Mouse (Mus musculus) ovary, adult 10 weeks (tissue): ENCODE results near the gene Inhbe. TPM values are rescaled to one million over a fixed set of nuclear protein-coding genes. Genes with fewer than 3 reads are reported as not detected.

ENCODE experiments used
- polyA plus RNA-seq: library from polyadenylated mRNA; stranded (reverse); fragments of 350-450 nt; fragmentation: Illumina TruSeq; extraction: RNeasy Lipid Tissue Mini Kit (QIAGEN cat#74804); gene quantifications from one replicate; pipeline ENCODE4 v1.2.3, GENCODE M21; 2014

Inhbe gene
- not detected for polyA plus RNA-seq

GRCm38 (mm10) chr10:127353909-127354895, at the start of gene Inhbe:
TSS of gene Inhbe (minus strand) at chr10:127354411.

DNA sequence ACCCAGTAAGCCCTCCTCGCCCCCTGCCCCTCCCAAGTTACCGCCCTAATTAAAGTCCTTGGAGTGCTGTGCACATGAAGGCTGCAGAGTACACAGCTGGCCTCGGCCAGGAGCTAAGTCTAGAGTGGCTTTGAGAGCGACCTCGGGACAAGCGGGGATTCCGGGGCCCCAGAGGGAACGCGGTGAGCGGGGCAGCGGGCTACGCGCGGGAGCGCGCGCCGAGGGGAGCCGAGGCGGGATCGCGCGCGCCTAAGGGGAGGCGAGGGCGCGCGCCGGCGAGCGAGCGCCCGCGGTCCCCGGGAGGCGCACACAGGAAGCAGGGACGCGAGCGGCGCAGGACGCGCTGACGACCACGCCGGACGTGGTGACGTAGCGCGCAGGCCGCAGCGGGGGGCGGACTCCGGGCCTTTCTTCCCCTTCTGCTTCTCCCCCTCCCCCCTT, 26.1 kb upstream of the Inhbe start, which contains the start of gene R3hdm2:
Gene R3hdm2, plus strand, starts transcription at position 77 of the 441 bp plus-strand sequence.

DNA sequence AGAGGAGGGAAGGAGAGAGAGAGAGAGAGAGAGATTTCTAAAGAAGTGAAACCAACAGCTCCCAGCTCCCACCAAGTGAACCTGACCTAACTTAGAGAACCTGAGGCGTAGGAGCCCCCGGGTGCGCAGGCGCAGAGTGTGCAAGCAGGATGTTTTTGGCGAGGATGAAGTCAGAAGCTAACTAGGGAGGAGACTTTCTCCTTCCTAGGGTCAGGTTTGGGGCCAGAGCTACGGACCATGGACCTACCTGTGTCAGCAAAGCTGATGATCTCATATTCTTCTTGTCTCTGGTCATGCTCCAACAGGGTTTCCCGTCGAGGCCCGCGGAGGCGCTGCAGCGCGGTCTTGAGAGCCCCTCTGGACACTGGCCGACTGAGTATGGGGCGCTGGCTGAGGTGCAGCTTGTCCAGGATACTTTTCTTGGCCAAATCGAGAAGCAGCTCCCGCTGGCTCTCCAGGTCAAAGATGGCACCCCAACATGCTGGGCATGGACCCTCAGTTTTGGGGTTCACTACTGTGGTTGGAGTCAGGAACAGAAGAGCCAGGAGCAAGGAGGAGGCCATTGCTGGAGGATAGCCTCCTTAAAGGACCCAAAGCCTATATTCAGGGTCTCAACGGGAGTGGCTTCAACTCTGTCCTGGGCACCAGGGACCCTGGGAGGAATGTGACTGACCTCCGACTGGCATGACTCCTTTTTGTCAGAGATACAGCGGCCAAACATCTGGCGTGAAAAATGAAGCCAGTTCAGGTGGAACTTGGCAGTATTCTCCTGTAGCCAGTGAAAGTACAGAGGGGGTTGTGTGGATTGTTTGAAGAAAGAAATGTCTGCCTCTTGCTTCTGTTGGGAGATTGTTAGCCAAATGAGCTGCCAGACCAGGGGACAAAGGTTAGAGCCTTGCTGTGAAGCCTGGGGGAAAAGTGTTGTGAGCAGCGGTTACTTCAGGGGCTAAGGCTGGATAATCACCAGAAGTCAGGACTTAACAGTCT, 15.9 kb upstream of the Inhbe start, which contains the start of gene Inhbc:
Gene Inhbc, minus strand, starts transcription at position 598 of the 987 bp plus-strand sequence.

GRCm38 (mm10) chr10:127341891-127342639, 12.1 kb downstream of the Inhbe start, which contains the start of gene Gli1:
TSS of gene Gli1 (minus strand) at chr10:127341974.

DNA sequence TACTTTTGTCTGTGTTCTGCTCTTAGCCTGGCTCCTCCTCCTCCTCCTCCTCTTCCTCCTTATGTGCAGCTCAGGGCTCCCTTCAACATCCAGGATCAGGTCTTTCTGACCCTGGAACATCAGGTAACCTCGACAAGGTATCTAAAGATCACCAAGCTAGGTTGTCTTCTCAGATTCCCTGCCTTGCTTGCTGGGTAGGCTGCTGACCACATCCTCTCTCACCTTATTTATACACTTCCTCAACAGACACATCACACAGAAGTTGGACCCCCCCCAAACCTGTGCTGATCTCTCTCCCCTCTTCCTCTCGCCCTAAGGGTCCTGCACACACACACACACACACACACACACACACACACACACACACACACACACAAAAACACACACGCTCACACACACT, 32.6 kb downstream of the Inhbe start, which contains the start of gene Arhgap9:
Gene Arhgap9, plus strand, starts transcription at position 344 of the 400 bp plus-strand sequence.

DNA sequence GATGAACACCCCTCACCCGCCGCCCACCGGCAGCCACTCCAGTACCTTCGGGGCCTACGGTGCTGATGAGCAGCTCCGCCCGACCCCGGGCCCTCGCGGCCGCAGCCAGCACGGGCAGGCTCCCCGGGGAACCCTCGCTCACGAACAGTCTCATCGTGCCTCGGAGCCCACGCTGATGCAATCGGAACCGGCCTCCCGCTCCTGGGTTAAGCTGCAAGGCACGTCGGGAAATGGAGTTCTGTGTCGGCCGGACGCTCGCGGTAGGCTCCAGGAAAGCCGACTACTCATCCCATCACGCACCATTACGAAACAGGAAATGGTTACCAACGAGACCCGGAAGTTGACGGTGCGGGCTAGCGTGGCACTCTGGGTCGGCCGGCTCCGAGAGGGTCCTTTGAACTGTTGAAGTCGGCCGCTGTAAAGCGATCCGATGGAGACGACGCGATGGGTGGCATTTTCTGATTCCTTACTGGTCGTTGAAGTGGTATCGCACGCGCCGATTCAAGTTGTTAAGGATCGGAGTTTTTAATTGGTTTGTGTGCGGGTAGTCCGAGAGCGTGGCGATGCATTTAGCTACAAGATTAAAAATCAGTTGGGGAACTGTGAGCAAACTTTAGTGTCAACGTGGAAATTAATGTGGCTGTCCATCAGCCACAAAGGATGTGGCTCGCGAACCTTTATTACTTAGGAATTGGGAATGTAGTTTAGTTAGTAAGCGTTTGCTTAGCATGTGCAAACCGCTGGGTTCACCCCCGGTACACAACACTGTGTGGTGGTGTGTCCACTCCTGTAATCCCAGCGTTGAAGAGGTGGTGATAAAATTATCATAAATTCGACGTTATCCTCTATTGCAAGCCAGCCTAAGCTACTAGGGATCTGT, 42.5 kb downstream of the Inhbe start, which contains the start of gene Mars:
Gene Mars, minus strand, starts transcription at position 311 of the 880 bp plus-strand sequence.

Other genes starting within 250 kb of the Inhbe start
- gene Os9, start 233.3 kb downstream of the Inhbe start, polyA plus RNA-seq, result 8.6 TPM
- gene B4galnt1, start 189.2 kb downstream of the Inhbe start, polyA plus RNA-seq, result 0.31 TPM
- not detected for gene Slc26a10, start 173.8 kb downstream of the Inhbe start, polyA plus RNA-seq
- gene Arhgef25, start 164.3 kb downstream of the Inhbe start, polyA plus RNA-seq, result 18.3 TPM
- gene Dtx3, start 158.7 kb downstream of the Inhbe start, polyA plus RNA-seq, result 2.9 TPM
- 11.7 TPM for gene Pip4k2c, start 142.8 kb downstream of the Inhbe start, polyA plus RNA-seq
- 0.26 TPM for gene Kif5a, start 91.1 kb downstream of the Inhbe start, polyA plus RNA-seq
- 16.8 TPM for gene Dctn2, start 88.0 kb downstream of the Inhbe start, polyA plus RNA-seq
- gene Mbd6, start 65.4 kb downstream of the Inhbe start, polyA plus RNA-seq, result 3.0 TPM
- gene Mars, start 42.6 kb downstream of the Inhbe start, polyA plus RNA-seq, result 11.4 TPM
- gene Arhgap9, start 32.4 kb downstream of the Inhbe start, polyA plus RNA-seq, result 0.20 TPM
- 0.48 TPM for gene Gli1, start 12.4 kb downstream of the Inhbe start, polyA plus RNA-seq
- not detected for gene Inhbc, start 16.0 kb upstream of the Inhbe start, polyA plus RNA-seq
- 379 TPM for gene R3hdm2, start 25.9 kb upstream of the Inhbe start, polyA plus RNA-seq
- not detected for gene Stac3, start 147.3 kb upstream of the Inhbe start, polyA plus RNA-seq
- gene Ndufa4l2, start 160.6 kb upstream of the Inhbe start, polyA plus RNA-seq, result not detected
- 2.8 TPM for gene Shmt2, start 168.0 kb upstream of the Inhbe start, polyA plus RNA-seq
- not detected for gene Nxph4, start 180.1 kb upstream of the Inhbe start, polyA plus RNA-seq